Mouse (Mus musculus): ENCODE results near the gene Olfr786.

Gene Olfr786

GRCm38 (mm10) chr10:129427006-129427405 is at the start of gene Olfr786:
TSS of gene Olfr786 (plus strand) at chr10:129427306.
- DNase-seq = no peak

- no peak for DNase-seq
These were observed 43.3 kb upstream of the Olfr786 start, which contains the start of gene Olfr784 for GRCm38 (mm10) chr10:129383783-129384182. TSS of gene Olfr784 (plus strand) at chr10:129384083.

GRCm38 (mm10) chr10:129400892-129401291 is 26.2 kb upstream of the Olfr786 start:
- no peak for DNase-seq

GRCm38 (mm10) chr10:129405126-129405525 is 22.0 kb upstream of the Olfr786 start, which contains the start of gene Olfr785:
TSS of gene Olfr785 (plus strand) at chr10:129405426.
- no peak for DNase-seq

- DNase-seq = no peak
These were observed 34.5 kb downstream of the Olfr786 start, which contains the start of gene Olfr787 for GRCm38 (mm10) chr10:129461562-129461961. TSS of gene Olfr787 (plus strand) at chr10:129461862.

GRCm38 (mm10) chr10:129470698-129471097 is 43.6 kb downstream of the Olfr786 start, which contains the start of gene Olfr788:
TSS of gene Olfr788 (plus strand) at chr10:129470998.
- DNase-seq = no peak

- no peak for DNase-seq
These were observed 46.1 kb downstream of the Olfr786 start for GRCm38 (mm10) chr10:129473256-129473655.

- DNase-seq = no peak
These were observed 46.6 kb downstream of the Olfr786 start for GRCm38 (mm10) chr10:129473723-129474122.

- no peak for DNase-seq
These were observed 57.3 kb downstream of the Olfr786 start, which contains the start of gene Olfr789 for GRCm38 (mm10) chr10:129484452-129484851. TSS of gene Olfr789 (plus strand) at chr10:129484752.

Data from kidney, postnatal 10 days (tissue).